Mouse (Mus musculus) thymus, postnatal 10 days (tissue): ENCODE results near the gene Mrpl43.
"Not testable (repeated sequence)": the region's sequence is repeated elsewhere in the genome, so short reads cannot be mapped to it uniquely, and the experiment has no call there.

Experiments
- DNase-seq, 2 experiments: peaks; one replicate each; pipeline ENCODE4 v3.0.0; 2021; ENCODE audit warnings: low spot score in 2 of 2

Gene Mrpl43

DNA sequence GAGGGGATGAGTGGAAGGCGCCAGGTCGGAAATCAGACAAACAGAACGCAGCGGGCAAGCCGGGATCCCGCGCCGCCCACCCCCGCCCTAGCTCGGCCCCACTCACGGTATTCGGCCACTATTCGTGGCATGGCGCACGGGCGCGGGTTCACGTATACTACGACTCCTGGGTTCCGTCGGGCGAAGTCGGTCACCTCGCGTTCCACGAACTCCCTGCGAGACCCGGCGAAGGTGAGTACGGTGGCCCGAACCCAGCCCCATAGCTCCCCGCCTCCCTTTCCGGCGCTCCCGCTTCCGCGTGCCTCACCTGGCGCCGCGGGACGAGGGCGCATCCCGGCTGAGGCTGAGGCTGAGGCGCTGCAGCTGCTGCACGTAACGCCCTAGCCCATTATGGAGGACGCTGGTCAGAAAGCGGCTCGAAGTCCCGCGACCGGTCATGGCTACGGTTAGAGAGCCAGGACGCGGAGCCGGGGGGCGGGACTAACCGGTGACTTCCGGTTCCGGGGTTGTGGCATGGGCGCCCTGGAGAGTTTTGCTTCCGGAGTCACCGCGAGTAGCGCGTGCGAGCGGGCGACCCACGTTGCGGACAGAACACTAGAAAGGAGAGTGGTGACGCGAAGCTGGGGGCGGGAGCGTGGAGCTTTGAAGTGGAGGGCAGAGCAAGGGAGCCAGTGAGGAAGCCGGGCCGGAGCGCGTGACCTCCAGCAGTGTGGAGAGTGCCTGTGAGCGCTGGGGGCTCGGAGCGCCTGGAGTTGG, at the start of gene Mrpl43:
Gene Mrpl43 (minus strand): TSS at position 486 of the 756 bp plus-strand sequence.
- peak; percentile 88 to 96 for DNase-seq

DNA sequence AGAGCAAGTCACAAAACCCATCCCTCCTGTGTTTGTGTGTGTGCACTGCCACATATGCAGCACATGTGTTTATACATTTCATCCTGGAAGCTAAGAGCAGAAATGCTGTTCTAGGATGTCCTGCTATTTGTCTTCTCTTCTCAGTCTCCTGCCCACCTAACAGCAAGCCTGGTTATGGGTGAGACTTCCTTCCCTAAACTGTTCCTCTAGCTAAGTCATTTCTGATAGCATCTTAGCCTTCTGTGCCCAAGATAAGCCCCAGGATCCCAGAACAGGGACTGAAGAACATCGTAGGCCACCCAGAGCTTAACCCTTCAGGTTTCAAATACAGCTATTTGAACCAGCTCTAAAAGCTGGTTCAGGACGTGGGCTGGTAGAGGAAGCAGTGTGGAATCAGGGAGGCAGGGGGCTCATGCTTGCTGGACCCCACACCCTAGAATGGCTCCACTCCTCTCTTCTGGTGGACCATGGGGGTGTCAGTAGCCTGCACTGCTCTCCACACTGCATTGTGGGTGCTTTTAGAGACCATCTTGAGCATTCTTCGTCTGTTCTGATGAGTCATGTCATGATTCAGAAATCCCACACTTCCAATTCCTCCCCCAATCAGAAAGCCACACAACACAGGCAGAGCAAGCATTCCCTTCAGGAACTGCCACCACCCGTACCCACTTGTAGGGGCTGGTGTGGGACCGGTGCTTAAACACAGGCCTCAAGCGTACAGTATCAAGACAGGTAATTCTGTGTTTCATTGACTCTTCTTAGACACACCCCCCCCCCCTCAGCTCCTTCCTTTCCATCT, 48.8 kb upstream of the Mrpl43 start:
- DNase-seq = no peak

DNA sequence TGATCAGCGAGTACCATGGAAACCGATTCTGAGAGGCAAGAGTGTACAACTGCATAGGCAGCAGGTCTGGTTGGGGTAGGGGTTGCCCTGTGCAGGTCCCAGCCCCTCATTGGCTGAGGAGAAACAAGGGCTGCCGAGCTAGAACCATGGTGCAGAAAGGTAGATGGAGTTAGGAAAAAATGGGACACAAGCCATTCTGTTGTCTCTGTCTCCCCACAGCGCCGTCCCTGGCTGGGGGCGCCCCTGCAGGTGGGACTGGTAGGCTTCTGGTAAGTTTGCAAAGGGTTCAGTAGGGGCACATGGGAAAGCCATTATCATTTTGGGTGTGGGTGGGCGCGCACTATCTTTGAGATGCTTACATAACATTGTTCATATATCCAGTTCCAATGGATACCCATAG, 47.2 kb upstream of the Mrpl43 start:
- DNase-seq = no peak

DNA sequence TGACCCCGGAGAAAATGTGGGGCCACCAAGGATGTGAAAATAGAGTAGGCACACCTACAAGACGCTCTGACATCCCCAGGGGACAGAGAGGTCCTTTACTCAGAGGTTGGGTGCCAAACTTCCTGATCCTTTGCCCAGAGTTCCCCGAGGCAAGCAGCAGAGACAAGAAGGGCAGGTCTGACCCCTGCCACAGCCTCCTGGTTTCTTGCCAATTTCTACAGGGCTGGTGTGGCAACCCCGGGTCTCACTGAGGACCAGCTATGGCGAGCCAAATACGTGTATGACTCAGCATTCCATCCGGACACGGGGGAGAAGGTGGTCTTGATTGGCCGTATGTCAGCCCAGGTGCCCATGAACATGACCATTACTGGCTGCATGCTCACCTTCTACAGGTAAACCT, 43.3 kb upstream of the Mrpl43 start:
- DNase-seq = no peak

DNA sequence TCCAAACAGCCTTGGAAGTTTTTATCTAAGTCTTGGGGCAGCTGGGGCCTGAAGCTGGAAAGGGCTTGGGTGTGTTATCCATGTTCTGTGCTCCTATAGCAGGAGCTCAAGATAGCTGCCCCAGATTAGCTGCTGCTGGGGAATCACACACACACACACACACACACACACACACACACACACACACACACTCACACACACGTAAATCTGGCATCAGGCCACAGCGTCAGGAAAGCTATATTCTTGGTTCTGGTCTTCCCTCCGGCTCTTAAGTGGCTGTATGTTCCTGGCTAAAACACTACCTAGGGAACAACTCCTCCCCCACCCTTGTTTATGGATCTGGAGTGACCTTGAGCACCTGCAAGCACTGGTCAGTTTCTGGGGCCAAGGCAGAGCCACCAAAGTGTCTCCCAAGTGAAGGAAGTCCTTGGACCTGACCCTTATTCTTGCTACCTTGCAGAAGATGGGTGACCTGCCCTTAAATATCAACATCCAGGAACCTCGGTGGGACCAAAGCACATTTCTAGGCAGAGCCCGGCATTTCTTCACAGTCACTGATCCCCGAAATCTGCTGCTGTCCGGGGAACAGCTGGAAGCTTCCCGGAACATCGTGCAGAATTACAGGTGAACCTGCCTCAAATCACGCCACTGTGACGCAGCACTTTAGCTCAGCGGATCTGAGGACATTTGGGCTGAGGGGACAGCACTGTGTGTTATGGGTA, 42.6 kb upstream of the Mrpl43 start:
- DNase-seq = no peak

DNA sequence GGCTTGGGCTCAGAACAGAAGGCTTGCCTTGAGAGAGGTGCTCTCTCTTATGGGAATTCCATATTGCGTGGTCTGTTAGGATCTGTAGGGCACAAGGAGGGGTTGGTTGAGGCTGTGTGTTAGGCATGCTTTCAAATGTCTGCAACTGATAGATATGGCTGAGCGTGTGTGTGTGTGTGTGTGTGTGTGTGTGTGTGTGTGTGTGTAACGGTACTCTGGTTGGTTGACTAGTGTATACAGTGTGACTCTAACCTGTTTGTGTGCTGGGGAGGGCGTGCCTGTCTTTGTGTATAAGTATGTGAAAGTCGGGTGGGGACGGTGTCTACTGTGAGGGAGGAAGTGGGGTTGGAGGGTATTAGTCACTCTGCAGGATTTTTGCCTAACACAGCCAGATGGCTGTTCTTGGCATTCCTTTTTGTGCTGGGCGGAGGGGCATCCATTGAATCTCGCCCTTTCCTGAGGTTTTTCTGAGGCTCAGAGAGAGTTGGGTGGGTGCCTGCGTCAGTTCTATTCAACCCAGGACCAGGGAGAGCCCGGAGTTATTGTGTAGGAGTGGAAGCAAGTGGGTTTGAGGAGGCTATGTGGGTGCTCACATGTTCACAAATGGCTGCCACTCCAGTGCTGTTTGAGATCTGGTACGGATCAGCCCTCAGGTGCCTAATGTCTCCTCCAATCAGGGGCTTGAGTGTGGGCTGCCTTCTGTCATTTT, 41.8 kb upstream of the Mrpl43 start:
- peak; percentile 34 to 48 for DNase-seq

DNA sequence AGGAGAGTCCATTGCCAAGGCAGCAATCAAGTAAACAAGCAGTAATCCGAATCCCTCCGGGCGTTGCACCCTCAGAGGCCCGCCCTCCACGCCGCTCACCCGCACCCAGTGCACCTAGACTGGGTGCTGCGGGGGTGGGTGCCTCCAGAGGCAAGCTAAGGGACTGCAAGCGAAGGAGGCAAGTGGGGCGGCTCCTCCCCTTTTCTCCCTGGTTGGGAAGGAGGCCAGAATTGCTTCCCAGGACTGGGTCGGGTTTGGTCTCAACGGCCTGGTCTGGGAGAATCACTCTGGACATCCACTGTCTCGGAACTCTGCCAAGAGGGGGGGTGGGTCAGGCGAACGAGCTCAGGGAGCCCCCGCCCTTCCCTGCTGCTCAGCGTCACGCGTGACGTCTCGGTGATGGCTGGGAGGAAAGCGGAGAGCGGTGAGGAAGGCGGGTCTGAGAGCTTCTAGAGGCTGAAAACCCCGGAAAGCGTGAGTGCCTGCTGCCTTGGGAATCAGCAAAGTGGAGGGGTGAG, 41.2 kb upstream of the Mrpl43 start, which contains the start of gene Sfxn3:
Gene Sfxn3 (plus strand): TSS at position 87 of the 518 bp plus-strand sequence.
- peak; percentile 73 to 77 for DNase-seq

DNA sequence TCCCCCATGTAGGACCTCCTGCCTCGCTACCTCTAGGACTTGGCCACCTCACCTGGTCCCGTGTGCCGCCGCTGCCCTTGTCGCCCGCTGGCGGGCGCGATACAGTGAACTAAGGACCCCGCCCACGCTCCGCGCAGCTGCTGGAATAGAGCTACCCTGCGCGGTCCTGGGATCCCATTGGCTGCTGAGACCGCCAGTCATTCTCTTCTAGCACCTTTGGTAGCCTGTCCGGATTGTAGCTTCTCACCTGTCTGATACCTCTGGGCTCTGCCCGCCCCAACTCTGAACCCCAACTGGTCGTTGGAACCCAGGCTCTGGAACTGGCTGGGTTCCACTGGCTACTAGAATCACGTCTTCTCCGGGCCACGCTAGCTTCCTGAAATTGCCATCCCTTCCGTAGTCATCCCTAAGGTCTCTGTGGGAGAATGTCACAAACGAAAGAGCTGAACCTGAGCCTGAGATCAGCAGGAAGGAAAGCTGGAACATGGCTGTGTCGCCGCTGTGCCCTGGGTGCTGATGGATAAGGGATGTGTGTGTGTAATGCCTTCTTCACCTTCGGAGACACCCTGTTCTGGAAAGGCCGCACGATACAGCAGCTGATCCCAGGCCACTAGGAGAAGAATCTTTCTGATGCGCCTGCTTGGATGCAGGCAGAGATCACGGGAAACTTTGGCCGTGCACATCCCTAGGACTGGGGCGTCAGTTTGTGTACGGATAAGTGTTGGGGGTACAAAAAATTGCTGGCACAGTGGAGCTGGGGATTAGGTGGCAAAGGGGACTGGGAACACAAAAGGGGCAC, 40.5 kb upstream of the Mrpl43 start:
- DNase-seq = peak; percentile 69 to 70

DNA sequence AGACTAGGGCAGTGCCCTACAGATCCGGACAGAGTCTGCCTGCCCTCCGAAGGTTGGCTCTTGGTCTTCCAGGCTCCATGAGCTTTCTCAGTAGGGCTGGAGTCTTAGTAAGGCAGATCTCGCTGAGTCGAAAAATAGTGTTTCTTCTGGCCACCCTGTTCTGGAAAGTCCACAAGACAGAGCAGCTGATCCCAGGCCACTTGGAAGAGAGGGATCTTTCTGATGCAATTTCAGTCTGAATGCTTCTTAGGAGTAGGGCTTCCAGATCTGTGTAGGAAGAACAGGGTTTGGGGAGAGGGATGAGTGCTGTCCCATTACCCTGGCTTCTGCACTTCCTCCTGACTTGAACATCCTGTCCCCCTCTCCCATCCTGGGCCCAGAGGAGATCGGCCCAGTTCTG, 39.4 kb upstream of the Mrpl43 start, which contains the start of gene Pdzd7:
Gene Pdzd7 (minus strand): TSS at position 67 of the 400 bp plus-strand sequence.
- DNase-seq = no peak

DNA sequence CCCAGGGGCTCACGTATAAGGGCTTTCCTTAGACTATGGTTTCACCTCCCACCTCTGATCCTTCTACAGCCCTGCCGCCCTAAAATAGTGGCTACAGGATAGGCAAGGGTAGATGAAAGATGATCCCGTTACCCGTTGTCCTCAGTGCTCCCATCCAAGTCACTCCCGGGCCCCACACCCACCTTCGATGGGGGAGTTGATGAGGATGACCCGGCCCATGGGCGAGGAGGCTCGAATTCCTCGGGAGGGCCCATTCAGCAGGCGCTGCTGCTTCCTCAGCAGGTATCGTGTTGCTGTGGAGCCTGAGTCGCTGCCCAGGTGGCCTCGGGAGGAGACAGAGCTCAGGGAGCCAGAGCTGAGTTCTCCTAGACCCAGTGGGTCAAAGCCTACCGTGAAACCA, 39.0 kb upstream of the Mrpl43 start:
- DNase-seq = no peak

DNA sequence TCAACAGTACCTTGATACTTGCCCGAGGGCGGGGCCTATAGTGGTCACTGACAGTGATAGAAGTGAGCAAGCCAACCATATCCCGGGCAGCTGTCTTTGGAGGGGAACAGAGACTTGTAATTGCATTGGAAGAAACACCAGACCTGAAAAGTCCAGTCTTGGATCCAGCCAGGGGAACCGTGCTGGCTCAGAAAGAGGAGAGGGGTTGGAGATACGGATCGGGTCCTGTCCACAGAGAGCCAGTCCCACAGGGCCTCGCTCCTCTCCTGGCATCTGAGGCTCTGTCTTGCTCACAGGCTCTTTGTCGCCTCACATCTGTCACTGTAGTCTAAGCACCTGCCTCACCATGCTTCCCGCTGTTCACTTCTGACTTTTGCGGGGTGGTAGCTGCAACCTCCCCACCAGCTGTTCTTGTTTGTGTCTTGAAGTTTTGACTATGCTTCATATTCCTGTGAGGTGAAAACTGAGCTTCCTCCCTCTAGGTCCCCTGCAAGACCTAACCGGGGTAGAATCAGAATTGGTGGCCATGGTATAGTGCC, 38.2 kb upstream of the Mrpl43 start:
- no peak for DNase-seq

DNA sequence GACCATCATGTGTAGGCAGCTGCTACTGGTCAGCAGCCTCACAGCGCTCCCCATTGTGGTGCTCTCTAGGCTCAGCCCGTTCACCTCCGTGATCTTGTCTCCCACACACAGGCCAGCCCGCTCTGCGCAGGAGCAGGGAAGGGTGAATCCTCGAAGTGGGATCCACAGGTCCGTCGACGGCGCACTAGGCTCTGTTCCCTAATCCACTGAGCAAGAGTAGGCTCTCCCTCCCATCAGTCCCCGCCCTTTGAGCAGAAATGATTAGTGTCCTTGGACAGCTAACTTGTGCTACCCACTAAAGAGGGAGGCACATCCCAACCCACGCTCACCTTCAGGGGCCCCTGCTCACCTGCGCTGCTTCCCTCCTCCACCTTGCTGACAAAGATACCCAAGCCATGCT, 34.0 kb upstream of the Mrpl43 start:
- no peak for DNase-seq

DNA sequence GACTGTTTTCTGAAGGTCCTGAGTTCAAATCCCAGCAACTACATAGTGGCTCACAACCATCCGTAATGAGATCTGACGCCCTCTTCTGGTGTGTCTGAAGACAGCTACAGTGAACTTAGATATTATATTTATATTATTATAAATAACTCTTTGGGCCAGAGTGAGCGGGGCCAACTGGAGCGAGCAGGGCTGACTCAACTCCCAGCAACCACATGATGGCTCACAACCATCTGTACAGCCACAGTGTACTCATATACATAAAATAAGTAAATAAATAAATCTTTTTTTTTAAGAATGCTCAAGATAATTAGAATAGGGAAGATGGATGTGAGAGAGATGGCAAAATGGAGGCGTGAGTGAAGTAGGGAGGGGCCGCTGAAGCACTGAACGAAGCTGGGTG, 32.0 kb upstream of the Mrpl43 start:
- not testable (repeated sequence) for DNase-seq

DNA sequence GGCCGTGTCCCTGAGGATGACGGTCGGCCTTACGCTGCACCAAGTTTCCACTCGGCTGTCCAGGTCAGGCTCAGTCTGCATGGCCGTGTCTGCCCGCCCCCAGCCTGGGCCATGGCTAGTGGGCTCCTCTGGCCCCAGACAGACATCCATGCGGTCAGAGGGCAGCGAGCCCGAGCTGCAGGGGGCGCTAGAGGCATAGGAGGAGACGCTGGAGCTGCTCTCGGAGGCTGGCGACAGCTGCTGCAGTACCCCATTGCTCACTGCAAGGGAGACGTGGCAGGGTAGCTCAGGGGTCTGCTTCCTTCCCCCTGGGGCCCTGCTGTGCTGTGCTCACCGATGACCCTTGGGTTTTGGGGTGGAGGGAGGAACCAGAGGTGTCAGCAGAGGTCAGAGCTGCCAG, 30.6 kb upstream of the Mrpl43 start:
- DNase-seq = peak in 1 of 2 experiments; percentile 67

DNA sequence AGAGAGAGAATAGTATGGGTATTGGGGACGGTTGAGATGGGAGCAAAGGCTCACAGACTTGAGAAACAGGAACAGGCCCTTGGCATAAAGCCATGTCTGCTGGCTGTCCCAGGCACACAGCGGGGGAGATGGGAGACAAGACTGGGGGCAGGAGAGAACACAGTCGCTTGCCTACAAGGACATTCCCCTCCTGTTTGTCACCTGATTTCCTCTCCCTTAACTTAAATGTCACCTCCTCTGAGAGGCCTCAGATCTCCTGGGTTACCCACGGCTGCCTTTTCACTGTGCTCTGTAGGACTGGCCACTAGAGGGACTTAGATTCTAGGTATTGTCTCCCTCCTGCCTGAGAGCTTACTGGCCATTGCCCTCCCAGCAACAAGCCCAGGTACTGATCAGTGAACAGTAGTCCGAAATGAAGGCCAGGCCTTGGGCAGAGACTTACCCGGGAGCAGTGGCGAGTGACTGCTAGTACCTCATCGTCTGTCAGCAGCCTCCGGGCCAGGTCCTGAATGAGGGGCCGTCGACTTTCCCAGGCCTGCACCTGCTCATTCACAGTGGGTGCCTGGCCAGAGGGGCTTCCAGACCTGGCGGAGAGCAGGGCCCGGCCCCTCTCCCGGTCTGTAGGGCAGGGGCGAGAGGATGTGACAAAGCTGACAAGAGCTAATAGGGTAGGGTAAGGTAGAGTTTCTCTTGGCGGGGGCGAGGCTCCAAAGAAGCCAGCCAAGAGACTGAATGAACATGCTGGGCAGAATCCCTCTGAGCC, 26.5 kb upstream of the Mrpl43 start:
- no peak for DNase-seq

DNA sequence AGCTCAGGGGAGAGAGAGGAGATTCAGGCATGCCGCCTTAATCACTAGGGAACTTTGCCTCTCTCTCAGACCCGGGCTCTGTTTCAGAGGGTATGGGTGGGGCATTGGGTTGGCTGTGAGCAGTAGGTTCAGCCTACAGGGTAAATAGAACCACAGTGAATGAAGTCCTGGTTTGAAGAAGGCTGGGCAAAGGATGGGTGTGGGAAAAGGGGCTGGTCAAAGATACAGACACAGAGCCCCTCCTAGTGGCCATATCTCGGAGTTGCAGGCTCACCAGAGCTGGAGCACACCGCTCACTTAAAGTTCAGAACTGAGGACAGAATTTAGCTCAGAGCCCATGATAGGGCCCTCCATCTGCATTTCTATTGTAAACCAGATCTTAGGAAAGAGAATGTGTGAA, 25.5 kb upstream of the Mrpl43 start:
- peak in 1 of 2 experiments; percentile 76 for DNase-seq

DNA sequence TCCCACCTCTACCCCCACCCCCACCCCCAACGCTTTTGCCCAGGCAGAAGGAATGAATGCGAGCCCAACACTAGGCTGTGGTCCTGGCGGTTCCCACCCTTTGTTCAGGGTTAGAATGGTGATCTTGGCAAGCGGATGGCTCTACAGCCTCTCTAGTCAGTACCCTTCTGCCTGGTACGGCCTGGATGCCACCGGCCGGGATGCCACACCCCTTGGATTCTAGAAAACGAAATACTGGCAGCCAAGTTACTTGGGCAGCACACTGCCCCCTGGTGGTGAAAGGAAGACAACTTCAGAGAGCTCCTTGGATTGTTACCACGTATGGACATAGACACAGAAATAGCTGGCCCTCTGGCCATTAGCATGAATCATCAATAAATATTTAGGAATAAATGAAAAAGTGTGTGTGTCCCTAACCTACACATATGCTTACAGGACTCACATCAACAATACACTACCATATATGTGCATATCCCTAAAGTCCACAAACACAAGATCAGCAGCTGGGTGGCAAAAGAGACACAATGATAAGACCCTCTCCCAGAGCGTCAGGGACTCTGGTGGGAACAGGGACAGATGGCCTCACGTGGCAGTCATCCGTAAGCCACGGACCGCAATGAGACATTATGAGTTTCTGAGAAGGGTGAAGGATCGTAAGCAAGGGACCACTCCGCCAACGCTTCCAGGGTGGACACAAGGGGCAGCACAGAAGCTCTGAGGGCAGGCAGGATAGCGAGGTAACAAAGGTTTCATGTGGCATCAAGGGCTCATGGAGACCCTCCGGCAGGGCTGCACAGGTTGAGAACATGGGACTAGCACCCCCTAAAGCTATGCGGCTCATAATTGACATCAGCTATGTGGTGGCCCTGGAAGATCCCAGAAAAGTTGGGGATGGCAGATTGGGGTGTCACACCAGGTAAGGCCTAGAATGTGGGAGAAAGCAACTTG, 24.8 kb upstream of the Mrpl43 start:
- peak in 1 of 2 experiments; percentile 71 for DNase-seq

DNA sequence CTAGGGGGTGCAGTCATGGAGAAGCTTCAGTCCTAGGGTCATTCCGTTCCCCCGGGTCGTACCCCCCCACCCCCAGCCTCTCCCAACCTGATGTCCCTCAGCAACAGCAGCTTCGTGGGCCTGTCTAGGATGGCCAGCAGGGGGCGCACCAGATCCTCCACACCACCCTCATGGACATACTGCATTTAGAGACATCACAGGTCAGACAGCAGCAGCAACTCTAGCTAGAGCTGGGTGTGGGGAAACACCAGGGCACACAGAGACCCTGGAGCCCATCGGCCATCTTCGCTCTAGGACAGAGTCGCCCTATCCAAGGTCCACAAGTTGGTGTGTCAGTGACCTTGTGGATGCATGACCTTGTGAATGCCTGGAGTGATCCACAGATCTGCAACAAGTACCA, 23.9 kb upstream of the Mrpl43 start:
- DNase-seq = peak in 1 of 2 experiments; percentile 62
